Mouse (Mus musculus): ENCODE measurements at regions not wholly inside any gene's neighbourhood (a gene's known extent, or its start where the extent isn't known, plus 50 kb on each side); places are given as distances from the start of the nearest gene placed in this dataset.

DNA sequence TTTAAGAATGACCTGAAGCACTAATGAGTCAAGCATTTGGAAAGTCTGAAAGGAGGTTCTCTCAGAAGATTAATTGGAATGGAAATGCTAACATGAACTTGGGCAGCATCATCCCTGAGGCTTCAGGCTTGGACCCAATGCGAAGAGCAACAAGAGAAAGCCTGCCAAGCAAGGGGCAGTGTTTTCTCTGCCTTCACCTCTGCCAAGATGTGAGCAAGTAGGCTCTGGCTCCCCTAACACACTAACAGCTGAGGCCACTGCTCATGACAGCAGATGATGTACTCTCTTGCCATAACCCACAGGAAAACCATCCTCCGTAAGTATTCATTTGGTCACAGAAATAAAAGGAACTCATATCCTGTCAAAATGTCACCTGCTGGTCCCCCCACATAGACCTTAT is 341.9 kb downstream of the Meis1 start:
- TF ChIP-seq CTCF (IDR thresholded peaks at IDR 0.05; ENCODE audit: low read depth) (no peak), EP300 (IDR thresholded peaks at IDR 0.05; ENCODE audit: low read depth) (no peak)

Measured in liver, embryonic 14.5 days (tissue).